Mouse (Mus musculus): ENCODE measurements around the gene Ppara. TPM values are rescaled to one million over a fixed set of nuclear protein-coding genes. Genes with fewer than 3 reads are reported as not detected.
"Not testable (repeated sequence)": the region's sequence is repeated elsewhere in the genome, so short reads cannot be mapped to it uniquely, and the experiment has no call there.

Gene Ppara
- polyA plus RNA-seq, 1 experiment from 2014 or later: 0.31 TPM

GRCm38 (mm10) chr15:85778891-85779290 lies 44.1 kb downstream of the Ppara start:
- not testable (repeated sequence) for H3K4me2 ChIP-seq (ENCODE audit: low read depth, low read length, severe bottlenecking); DNase-seq (ENCODE audit: low spot score); H3K4me1 ChIP-seq (replicated peaks; ENCODE audit: control insufficient read depth, insufficient read depth, low read length); ATAC-seq (replicated peaks; ENCODE audit: low FRiP score); H3K4me3 ChIP-seq (ENCODE audit: low read depth, low read length); H3K9ac ChIP-seq (ENCODE audit: low read length); H3K27me3 ChIP-seq (ENCODE audit: control insufficient read depth, insufficient read depth, low read length); H3K27ac ChIP-seq (ENCODE audit: low read depth, low read length); H3K9me3 ChIP-seq (ENCODE audit: control insufficient read depth, low read length); H3K36me3 ChIP-seq (ENCODE audit: control insufficient read depth, insufficient read depth, low read length)
- 90% methylated on average over 6 of the region's 6 CpGs for WGBS

GRCm38 (mm10) chr15:85783146-85783545 lies 48.4 kb downstream of the Ppara start:
- Histone ChIP-seq H3K36me3 (ENCODE audit: control insufficient read depth, insufficient read depth, low read length) (no peaks in the 10 kb centered on the region), H3K4me2 (ENCODE audit: low read depth, low read length, severe bottlenecking) (no peak overlapping the region), H3K27me3 (ENCODE audit: control insufficient read depth, insufficient read depth, low read length) (no peaks in the 10 kb centered on the region), H3K9me3 (ENCODE audit: control insufficient read depth, low read length) (no peaks in the 10 kb centered on the region), H3K4me3 (ENCODE audit: low read depth, low read length) (no peak overlapping the region), H3K9ac (ENCODE audit: low read length) (no peak overlapping the region), H3K27ac (ENCODE audit: low read depth, low read length) (no peak overlapping the region), H3K4me1 (replicated peaks; ENCODE audit: control insufficient read depth, insufficient read depth, low read length) (no peaks in the 10 kb centered on the region)
- ATAC-seq (replicated peaks; ENCODE audit: low FRiP score) (no peak), DNase-seq (ENCODE audit: low spot score) (no peak)
- 92% methylated on average over 4 of the region's 4 CpGs for WGBS

GRCm38 (mm10) chr15:85784341-85784740 lies 49.6 kb downstream of the Ppara start:
- 92% methylated on average over 3 of the region's 3 CpGs for WGBS
- H3K4me2 ChIP-seq (ENCODE audit: low read depth, low read length, severe bottlenecking): no peak overlapping the region
- no peak overlapping the region for H3K9ac ChIP-seq (ENCODE audit: low read length)
- no peaks in the 10 kb centered on the region for H3K4me1 ChIP-seq (replicated peaks; ENCODE audit: control insufficient read depth, insufficient read depth, low read length)
- DNase-seq (ENCODE audit: low spot score) (no peak), ATAC-seq (replicated peaks; ENCODE audit: low FRiP score) (no peak)
- no peak overlapping the region for H3K27ac ChIP-seq (ENCODE audit: low read depth, low read length)
- H3K36me3 ChIP-seq (ENCODE audit: control insufficient read depth, insufficient read depth, low read length): no peaks in the 10 kb centered on the region
- H3K9me3 ChIP-seq (ENCODE audit: control insufficient read depth, low read length): no peaks in the 10 kb centered on the region
- no peaks in the 10 kb centered on the region for H3K27me3 ChIP-seq (ENCODE audit: control insufficient read depth, insufficient read depth, low read length)
- H3K4me3 ChIP-seq (ENCODE audit: low read depth, low read length): no peak overlapping the region

GRCm38 (mm10) chr15:85786711-85787110 lies 51.9 kb downstream of the Ppara start:
- no peak overlapping the region for H3K4me2 ChIP-seq (ENCODE audit: low read depth, low read length, severe bottlenecking)
- no peak overlapping the region for H3K9ac ChIP-seq (ENCODE audit: low read length)
- WGBS: 84% methylated on average over 5 of the region's 5 CpGs
- no peaks in the 10 kb centered on the region for H3K36me3 ChIP-seq (ENCODE audit: control insufficient read depth, insufficient read depth, low read length)
- H3K4me3 ChIP-seq (ENCODE audit: low read depth, low read length): no peak overlapping the region
- no peak overlapping the region for H3K27ac ChIP-seq (ENCODE audit: low read depth, low read length)
- H3K4me1 ChIP-seq (replicated peaks; ENCODE audit: control insufficient read depth, insufficient read depth, low read length): no peaks in the 10 kb centered on the region
- ATAC-seq (replicated peaks; ENCODE audit: low FRiP score): no peak
- H3K27me3 ChIP-seq (ENCODE audit: control insufficient read depth, insufficient read depth, low read length): no peaks in the 10 kb centered on the region
- no peaks in the 10 kb centered on the region for H3K9me3 ChIP-seq (ENCODE audit: control insufficient read depth, low read length)
- no peak for DNase-seq (ENCODE audit: low spot score)

GRCm38 (mm10) chr15:85787482-85787881 lies 52.7 kb downstream of the Ppara start:
- Histone ChIP-seq H3K4me1 (replicated peaks; ENCODE audit: control insufficient read depth, insufficient read depth, low read length) (no peaks in the 10 kb centered on the region), H3K4me3 (ENCODE audit: low read depth, low read length) (no peak overlapping the region), H3K36me3 (ENCODE audit: control insufficient read depth, insufficient read depth, low read length) (no peaks in the 10 kb centered on the region), H3K27me3 (ENCODE audit: control insufficient read depth, insufficient read depth, low read length) (no peaks in the 10 kb centered on the region), H3K9ac (ENCODE audit: low read length) (no peak overlapping the region), H3K4me2 (ENCODE audit: low read depth, low read length, severe bottlenecking) (no peak overlapping the region), H3K9me3 (ENCODE audit: control insufficient read depth, low read length) (no peaks in the 10 kb centered on the region), H3K27ac (ENCODE audit: low read depth, low read length) (no peak overlapping the region)
- no peak for DNase-seq (ENCODE audit: low spot score)
- WGBS: 93% methylated on average over 6 of the region's 6 CpGs
- no peak for ATAC-seq (replicated peaks; ENCODE audit: low FRiP score)

- DNase-seq (ENCODE audit: low spot score) (no peak), ATAC-seq (replicated peaks; ENCODE audit: low FRiP score) (no peak)
- WGBS: 88% methylated on average over 4 of the region's 4 CpGs
- Histone ChIP-seq H3K9ac (ENCODE audit: low read length) (no peak overlapping the region), H3K27ac (ENCODE audit: low read depth, low read length) (no peak overlapping the region), H3K4me1 (replicated peaks; ENCODE audit: control insufficient read depth, insufficient read depth, low read length) (no peaks in the 10 kb centered on the region), H3K9me3 (ENCODE audit: control insufficient read depth, low read length) (no peaks in the 10 kb centered on the region), H3K4me3 (ENCODE audit: low read depth, low read length) (no peak overlapping the region), H3K4me2 (ENCODE audit: low read depth, low read length, severe bottlenecking) (no peak overlapping the region), H3K27me3 (ENCODE audit: control insufficient read depth, insufficient read depth, low read length) (no peaks in the 10 kb centered on the region), H3K36me3 (ENCODE audit: control insufficient read depth, insufficient read depth, low read length) (no peaks in the 10 kb centered on the region)
These were observed 53.3 kb downstream of the Ppara start for GRCm38 (mm10) chr15:85788051-85788450.

- WGBS: 79% methylated on average over 16 of the region's 16 CpGs
- Histone ChIP-seq H3K4me2 (ENCODE audit: low read depth, low read length, severe bottlenecking) (no peak overlapping the region), H3K4me3 (ENCODE audit: low read depth, low read length) (no peak overlapping the region), H3K4me1 (replicated peaks; ENCODE audit: control insufficient read depth, insufficient read depth, low read length) (no peaks in the 10 kb centered on the region), H3K27ac (ENCODE audit: low read depth, low read length) (no peak overlapping the region), H3K27me3 (ENCODE audit: control insufficient read depth, insufficient read depth, low read length) (no peaks in the 10 kb centered on the region), H3K9ac (ENCODE audit: low read length) (no peak overlapping the region), H3K9me3 (ENCODE audit: control insufficient read depth, low read length) (no peaks in the 10 kb centered on the region), H3K36me3 (ENCODE audit: control insufficient read depth, insufficient read depth, low read length) (no peaks in the 10 kb centered on the region)
- ATAC-seq (replicated peaks; ENCODE audit: low FRiP score): no peak
- no peak for DNase-seq (ENCODE audit: low spot score)
These were observed 53.9 kb downstream of the Ppara start for GRCm38 (mm10) chr15:85788633-85789032.

- no peaks in the 10 kb centered on the region for H3K27me3 ChIP-seq (ENCODE audit: control insufficient read depth, insufficient read depth, low read length)
- no peak overlapping the region for H3K4me2 ChIP-seq (ENCODE audit: low read depth, low read length, severe bottlenecking)
- H3K36me3 ChIP-seq (ENCODE audit: control insufficient read depth, insufficient read depth, low read length): no peaks in the 10 kb centered on the region
- no peak overlapping the region for H3K27ac ChIP-seq (ENCODE audit: low read depth, low read length)
- WGBS: 83% methylated on average over 4 of the region's 4 CpGs
- no peaks in the 10 kb centered on the region for H3K9me3 ChIP-seq (ENCODE audit: control insufficient read depth, low read length)
- no peak for DNase-seq (ENCODE audit: low spot score)
- H3K4me3 ChIP-seq (ENCODE audit: low read depth, low read length): no peak overlapping the region
- H3K9ac ChIP-seq (ENCODE audit: low read length): no peak overlapping the region
- no peaks in the 10 kb centered on the region for H3K4me1 ChIP-seq (replicated peaks; ENCODE audit: control insufficient read depth, insufficient read depth, low read length)
- no peak for ATAC-seq (replicated peaks; ENCODE audit: low FRiP score)
These were observed 56.7 kb downstream of the Ppara start for GRCm38 (mm10) chr15:85791449-85791848.

GRCm38 (mm10) chr15:85792819-85793218 lies 58.0 kb downstream of the Ppara start:
- 84% methylated on average over 1 of the region's 1 CpGs for WGBS
- H3K4me2 ChIP-seq (ENCODE audit: low read depth, low read length, severe bottlenecking): no peak overlapping the region
- H3K27me3 ChIP-seq (ENCODE audit: control insufficient read depth, insufficient read depth, low read length): no peaks in the 10 kb centered on the region
- H3K36me3 ChIP-seq (ENCODE audit: control insufficient read depth, insufficient read depth, low read length): no peaks in the 10 kb centered on the region
- ATAC-seq (replicated peaks; ENCODE audit: low FRiP score) (no peak), DNase-seq (ENCODE audit: low spot score) (no peak)
- H3K9me3 ChIP-seq (ENCODE audit: control insufficient read depth, low read length): no peaks in the 10 kb centered on the region
- H3K4me1 ChIP-seq (replicated peaks; ENCODE audit: control insufficient read depth, insufficient read depth, low read length): no peaks in the 10 kb centered on the region
- H3K27ac ChIP-seq (ENCODE audit: low read depth, low read length): no peak overlapping the region
- no peak overlapping the region for H3K9ac ChIP-seq (ENCODE audit: low read length)
- no peak overlapping the region for H3K4me3 ChIP-seq (ENCODE audit: low read depth, low read length)
